Mouse (Mus musculus) heart, embryonic 16.5 days (tissue): ENCODE results near the gene Fryl. TPM values are rescaled to one million over a fixed set of nuclear protein-coding genes. Genes with fewer than 3 reads are reported as not detected.

Experiments
- ATAC-seq: fragments of 200-750 bp; cut with Nextera tagmentation; replicated peaks from 2 replicates; pipeline ENCODE4 v1.8.0; 2017; ENCODE audit warnings: moderate number of reproducible peaks; ENCODE audit not compliant: insufficient read depth, low FRiP score; ENCODE audit errors: extremely low read depth
- H3K27ac ChIP-seq: fragments of 300-500 bp; sonication (generic); 2 replicates; pipeline ENCODE4 v1.5.1; 2014; ENCODE audit warnings: mild to moderate bottlenecking, low read length, control low read depth, moderate library complexity
- H3K27me3 ChIP-seq: fragments of 300-500 bp; sonication (generic); 2 replicates; pipeline ENCODE4 v1.6.1; 2014; ENCODE audit warnings: low read length, mixed read lengths; ENCODE audit not compliant: control insufficient read depth, insufficient read depth
- H3K36me3 ChIP-seq: fragments of 300-500 bp; sonication (generic); 2 replicates; pipeline ENCODE4 v1.6.1; 2014; ENCODE audit not compliant: control insufficient read depth, insufficient read depth
- H3K4me1 ChIP-seq: fragments of 300-500 bp; sonication (generic); 2 replicates; pipeline ENCODE4 v1.6.1; 2014; ENCODE audit warnings: low read length, mixed read lengths; ENCODE audit not compliant: control insufficient read depth, insufficient read depth
- H3K4me2 ChIP-seq: fragments of 300-500 bp; sonication (generic); 2 replicates; pipeline ENCODE4 v1.6.1; 2014; ENCODE audit warnings: low read depth, mild to moderate bottlenecking, control low read depth, low read length
- H3K4me3 ChIP-seq: fragments of 300-500 bp; sonication (generic); 2 replicates; pipeline ENCODE4 v1.5.1; 2014; ENCODE audit warnings: mild to moderate bottlenecking, control low read depth, low read length
- H3K9ac ChIP-seq: fragments of 300-500 bp; sonication (generic); 2 replicates; pipeline ENCODE4 v1.6.1; 2014; ENCODE audit warnings: low read length, control low read depth
- H3K9me3 ChIP-seq: fragments of 300-500 bp; sonication (generic); replicated peaks from 2 replicates; pipeline ENCODE4 v1.6.1; 2016; ENCODE audit warnings: low read length; ENCODE audit not compliant: control insufficient read depth
- WGBS: fragments of 180-500 bp; shearing (Covaris S2); extraction: QIAGEN DNeasy Blood & Tissue Kit; methylation state at CpG from one replicate; pipeline ENCODE4 v1.1.7; 2014; 5-methylcytosine and 5-hydroxymethylcytosine counted together
- polyA plus RNA-seq: library from polyadenylated mRNA; unstranded; fragments of >200 nt; fragmentation: Nextera tagmentation; extraction: Ambion mirVana; gene quantifications from 2 replicates; pipeline ENCODE4 v1.2.1, GENCODE M21; 2015

The Fryl gene
- polyA plus RNA-seq, 1 experiment from 2014 or later = 25.5 TPM

GRCm38 (mm10) chr5:73248211-73248610 lies 8.2 kb downstream of the Fryl start:
- Histone ChIP-seq H3K4me2 (no peak overlapping the region), H3K27ac (no peak overlapping the region), H3K27me3 (no peaks in the 10 kb centered on the region), H3K36me3 (no peaks in the 10 kb centered on the region), H3K9ac (no peak overlapping the region), H3K4me1 (peaks cover 28% of the 10 kb centered on the region), H3K4me3 (no peak overlapping the region), H3K9me3 (no peaks in the 10 kb centered on the region)
- ATAC-seq = no peak
- WGBS = 79% methylated on average over 8 of the region's 8 CpGs

DNA sequence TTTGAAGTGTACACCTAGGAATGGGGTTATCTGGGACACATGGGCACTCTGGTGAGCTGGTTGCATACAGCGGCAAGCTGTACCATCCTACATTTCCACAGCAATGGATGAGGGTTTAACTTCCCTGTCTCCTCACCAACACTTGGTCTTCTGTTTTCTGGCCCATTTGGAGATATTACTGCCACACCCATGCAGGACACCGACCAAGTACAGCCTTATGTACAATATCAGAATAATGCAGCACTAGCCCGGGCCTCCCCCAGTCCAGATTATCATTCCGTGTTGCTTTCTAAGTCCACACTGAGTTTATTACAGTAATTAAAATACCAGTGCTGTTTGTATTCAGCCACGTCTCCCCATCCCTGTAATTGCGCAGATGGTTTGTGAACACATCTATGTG lies 10.0 kb downstream of the Fryl start:
- no peak overlapping the region for H3K4me3 ChIP-seq
- no peaks in the 10 kb centered on the region for H3K9me3 ChIP-seq
- H3K9ac ChIP-seq = no peak overlapping the region
- no peak overlapping the region for H3K4me2 ChIP-seq
- WGBS = 89% methylated on average over 6 of the region's 6 CpGs
- H3K4me1 ChIP-seq = peaks cover 23% of the 10 kb centered on the region
- no peaks in the 10 kb centered on the region for H3K27me3 ChIP-seq
- H3K36me3 ChIP-seq = no peaks in the 10 kb centered on the region
- H3K27ac ChIP-seq = no peak overlapping the region
- ATAC-seq = no peak

DNA sequence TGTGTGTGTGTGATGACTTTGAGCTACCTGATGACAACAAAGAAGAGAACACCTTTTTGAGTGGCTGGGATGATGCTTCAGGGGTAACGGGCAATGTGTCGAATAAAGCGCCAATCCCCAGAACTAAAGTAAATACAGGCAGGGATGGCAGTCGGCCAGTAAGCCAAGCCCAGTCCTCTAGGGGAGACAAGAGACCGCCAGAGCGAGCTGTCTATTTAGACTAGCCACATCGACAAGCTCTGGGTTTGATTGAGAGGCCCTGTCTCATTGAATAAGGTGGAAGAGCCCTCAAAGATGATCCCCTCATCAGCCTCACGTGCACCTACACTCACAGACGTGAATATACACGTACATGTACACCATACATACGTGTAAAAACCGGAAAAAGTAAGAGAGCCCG lies 12.0 kb downstream of the Fryl start:
- Histone ChIP-seq H3K4me3 (no peak overlapping the region), H3K9ac (no peak overlapping the region), H3K27ac (no peak overlapping the region), H3K36me3 (no peaks in the 10 kb centered on the region), H3K9me3 (no peaks in the 10 kb centered on the region), H3K27me3 (no peaks in the 10 kb centered on the region), H3K4me2 (no peak overlapping the region), H3K4me1 (peaks cover 19% of the 10 kb centered on the region)
- no peak for ATAC-seq
- 48% methylated on average over 13 of the region's 13 CpGs for WGBS

- Histone ChIP-seq H3K4me3 (no peak overlapping the region), H3K36me3 (no peaks in the 10 kb centered on the region), H3K4me1 (peaks cover 23% of the 10 kb centered on the region), H3K27me3 (no peaks in the 10 kb centered on the region), H3K9ac (no peak overlapping the region), H3K4me2 (no peak overlapping the region), H3K9me3 (no peaks in the 10 kb centered on the region), H3K27ac (no peak overlapping the region)
- WGBS = 69% methylated on average over 8 of the region's 8 CpGs
- no peak for ATAC-seq
Measured at GRCm38 (mm10) chr5:73241966-73242365, 14.5 kb downstream of the Fryl start.

DNA sequence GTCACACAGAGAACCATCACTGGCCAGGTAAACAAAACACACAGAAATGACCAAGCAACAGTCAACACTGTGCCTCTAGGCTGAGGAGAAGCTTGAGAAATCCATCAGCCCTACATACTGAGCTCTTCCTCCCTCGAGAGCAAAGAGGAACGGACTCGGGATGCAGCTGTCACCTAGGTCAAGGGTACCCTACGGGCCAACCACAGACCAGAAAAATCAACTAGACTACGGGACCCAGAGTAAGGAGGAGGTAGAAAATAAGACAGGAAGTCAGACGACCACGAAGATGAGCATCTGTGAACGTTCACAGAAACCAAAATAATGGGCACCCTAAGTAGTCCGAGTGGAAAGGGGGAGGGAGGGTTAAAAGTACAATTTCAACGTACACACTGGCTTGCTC lies 15.1 kb downstream of the Fryl start:
- no peak overlapping the region for H3K9ac ChIP-seq
- peaks cover 27% of the 10 kb centered on the region for H3K4me1 ChIP-seq
- H3K4me3 ChIP-seq = no peak overlapping the region
- H3K4me2 ChIP-seq = no peak overlapping the region
- WGBS = 71% methylated on average over 10 of the region's 10 CpGs
- H3K27me3 ChIP-seq = no peaks in the 10 kb centered on the region
- no peak for ATAC-seq
- H3K9me3 ChIP-seq = no peaks in the 10 kb centered on the region
- no peak overlapping the region for H3K27ac ChIP-seq
- no peaks in the 10 kb centered on the region for H3K36me3 ChIP-seq

DNA sequence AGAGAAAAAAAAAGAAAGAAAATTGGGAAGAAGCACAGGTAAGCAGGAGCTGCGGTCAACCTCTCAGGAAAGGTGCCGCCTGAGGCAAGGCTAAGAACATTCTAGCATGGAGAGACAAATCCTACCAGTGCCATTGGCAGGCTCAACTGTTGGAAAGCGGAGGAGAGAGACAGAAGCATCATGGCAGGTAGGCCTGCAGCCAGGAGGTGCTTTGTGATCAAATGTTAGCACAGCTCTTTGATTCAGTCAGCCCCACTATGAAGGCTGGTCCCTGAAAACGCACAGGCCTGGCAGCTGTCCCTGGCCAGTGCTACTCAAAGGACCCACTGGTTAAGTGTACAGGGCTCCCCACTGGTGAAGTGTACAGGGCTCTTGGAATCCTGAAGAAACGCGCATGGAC lies 16.0 kb downstream of the Fryl start:
- Histone ChIP-seq H3K4me1 (peaks cover 31% of the 10 kb centered on the region), H3K36me3 (no peaks in the 10 kb centered on the region), H3K9ac (no peak overlapping the region), H3K27me3 (no peaks in the 10 kb centered on the region), H3K4me3 (no peak overlapping the region), H3K4me2 (no peak overlapping the region), H3K27ac (no peak overlapping the region), H3K9me3 (no peaks in the 10 kb centered on the region)
- ATAC-seq = no peak
- WGBS = 95% methylated on average over 6 of the region's 6 CpGs

DNA sequence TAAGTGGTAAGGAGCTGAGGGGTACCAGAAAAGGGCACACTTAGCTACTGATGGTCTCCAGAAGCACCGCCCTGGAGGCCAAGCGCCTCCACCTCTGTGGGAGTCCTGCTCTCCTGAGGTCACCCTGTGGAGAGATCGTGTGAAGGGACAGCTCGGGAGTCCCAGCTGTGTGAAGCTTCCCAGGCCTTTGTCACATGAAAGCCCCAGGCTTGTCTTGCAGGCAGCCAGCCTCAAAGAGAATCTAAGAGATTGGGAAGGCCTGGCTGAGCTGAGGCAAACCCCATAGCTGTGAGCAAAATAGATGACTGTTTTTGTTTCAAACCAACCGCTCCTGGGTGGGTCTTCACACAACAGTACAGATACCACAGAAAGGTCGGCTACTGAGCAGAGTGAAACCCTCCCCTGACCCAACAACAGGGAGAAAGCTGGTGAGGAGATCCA lies 19.5 kb downstream of the Fryl start:
- Histone ChIP-seq H3K4me3 (no peak overlapping the region), H3K4me2 (peak overlapping the region; percentile 14; the same call in 1 of the 2 replicates), H3K27me3 (no peaks in the 10 kb centered on the region), H3K4me1 (peaks cover 39% of the 10 kb centered on the region), H3K27ac (peak overlapping the region; percentile 84), H3K9me3 (no peaks in the 10 kb centered on the region), H3K9ac (peak overlapping the region; percentile 21; the same call in 1 of the 2 replicates), H3K36me3 (no peaks in the 10 kb centered on the region)
- peak; percentile 42 for ATAC-seq
- WGBS = 16% methylated on average over 6 of the region's 6 CpGs

DNA sequence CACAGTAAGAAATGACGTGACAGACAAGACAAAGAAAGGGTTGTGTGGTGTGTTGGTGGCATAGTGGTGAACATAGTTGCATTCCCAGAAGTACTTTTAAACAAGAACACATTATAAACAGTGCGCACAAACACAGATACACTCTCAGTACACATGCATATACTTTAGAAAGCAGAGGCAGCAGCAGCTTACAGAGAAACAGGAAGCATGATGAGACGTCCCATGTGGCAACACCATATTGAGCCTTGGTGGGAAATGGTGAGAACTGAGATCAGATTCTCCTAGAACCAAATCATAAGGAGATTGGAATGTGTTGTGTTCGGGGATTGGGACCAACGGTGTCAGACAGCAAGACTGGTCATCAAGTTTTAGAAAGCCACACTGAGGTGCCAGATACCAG lies 21.2 kb downstream of the Fryl start:
- no peak overlapping the region for H3K4me3 ChIP-seq
- 72% methylated on average over 5 of the region's 5 CpGs for whole genome bisulfite sequencing
- H3K27ac ChIP-seq = no peak overlapping the region
- no peak overlapping the region for H3K4me2 ChIP-seq
- peaks cover 57% of the 10 kb centered on the region for H3K4me1 ChIP-seq
- H3K27me3 ChIP-seq = no peaks in the 10 kb centered on the region
- no peaks in the 10 kb centered on the region for H3K36me3 ChIP-seq
- no peak overlapping the region for H3K9ac ChIP-seq
- no peaks in the 10 kb centered on the region for H3K9me3 ChIP-seq
- no peak for ATAC-seq

GRCm38 (mm10) chr5:73233018-73233881 lies 23.2 kb downstream of the Fryl start:
- no peak for ATAC-seq
- H3K4me2 ChIP-seq = 0 out of 2 replicates have a peak overlapping the region, but pooled peaks have one; percentile 16
- 45% methylated on average over 17 of the region's 17 CpGs for WGBS
- H3K4me3 ChIP-seq = no peak overlapping the region
- H3K36me3 ChIP-seq = no peaks in the 10 kb centered on the region
- H3K9me3 ChIP-seq = no peaks in the 10 kb centered on the region
- H3K4me1 ChIP-seq = peaks cover 75% of the 10 kb centered on the region
- H3K27me3 ChIP-seq = no peaks in the 10 kb centered on the region
- H3K27ac ChIP-seq = peak overlapping the region; percentile 89
- no peak overlapping the region for H3K9ac ChIP-seq
